ENCODE assay signal across 11 mouse cellular contexts in the genomic region with DNA sequence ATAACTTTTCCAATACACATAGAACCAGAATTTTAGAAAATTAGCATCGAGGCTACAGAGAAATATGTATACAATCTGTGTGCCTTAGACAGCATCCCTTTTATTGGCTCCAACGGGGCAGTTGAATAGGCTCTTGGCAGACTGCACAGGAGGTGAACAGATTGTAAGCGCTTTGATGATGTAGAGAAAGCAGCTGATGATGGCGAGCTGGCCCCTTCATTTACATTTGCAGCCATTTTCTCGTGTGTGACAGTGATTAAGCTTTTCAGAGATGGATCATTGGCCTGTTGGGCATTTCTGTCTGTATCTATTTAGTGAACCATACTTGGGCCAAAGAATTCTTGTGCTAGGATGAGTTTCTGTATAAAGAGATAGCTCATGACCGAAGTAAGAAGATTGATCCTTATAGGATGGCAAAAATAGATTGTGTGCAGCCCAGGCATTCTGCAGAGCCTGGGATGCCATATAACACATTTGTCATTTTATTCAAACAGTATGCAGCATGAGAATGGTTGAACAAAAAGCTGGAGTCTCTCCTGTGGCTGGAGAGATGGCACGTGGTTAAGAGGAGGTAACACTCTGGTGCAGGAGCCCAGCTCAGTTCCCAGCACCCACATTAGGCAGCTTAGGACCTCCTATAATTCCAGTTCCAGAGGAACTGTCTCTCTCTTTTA.
DNase-seq lines count a peak whose midpoint lies in the region.
"Had no signal": no experiment of that assay in that cellular context is flagged by ENCODE, and none has a peak within 500 bp of the region (broad histone marks: within the 10 kb centered on the region; RNA-seq: fewer than 3 reads in every experiment).

No protein-coding gene starts in this region.

- intact Hi-C loops in left cerebral cortex, postnatal 4 days (cut with DNase I): no loop called here
- intact Hi-C loops in left cerebral cortex, postnatal 25 days (cut with DNase I): no loop called here

- DNase-seq in left cerebral cortex, postnatal 4 days: peak; percentile 56
- DNase-seq in left cerebral cortex, postnatal 25 days (ENCODE audit: low spot score in 2 of 2): no peak
- DNase-seq in cerebellum, adult 8-10 months: peak; percentile 27
- peak; percentile 20 to 23 for DNase-seq in cerebellum, postnatal 36 days
- peak; percentile 83 for DNase-seq in layer of hippocampus, adult 9-11 months
- DNase-seq in frontal cortex, postnatal 25 days (ENCODE audit: low spot score in 2 of 2): no peak
- no peak for DNase-seq in right cerebral cortex, postnatal 25 days
- DNase-seq: heart, postnatal 36 days; kidney, adult 8-10 months; retina, postnatal 1 day; thymus, postnatal 4 days had no signal

Comparison
In these comparisons a context has a peak if more than half of its experiments do, and no peak if none do; other contexts are left out.
1. DNase-seq: peak in left cerebral cortex, postnatal 4 days (single experiment), cerebellum, adult 8-10 months (single experiment), cerebellum, postnatal 36 days (2 of 2) and layer of hippocampus, adult 9-11 months (single experiment); none in left cerebral cortex, postnatal 25 days (0 of 2), frontal cortex, postnatal 25 days (0 of 2) and right cerebral cortex, postnatal 25 days (single experiment).